ENCODE assay signal across 23 mouse cellular contexts in the genomic region with DNA sequence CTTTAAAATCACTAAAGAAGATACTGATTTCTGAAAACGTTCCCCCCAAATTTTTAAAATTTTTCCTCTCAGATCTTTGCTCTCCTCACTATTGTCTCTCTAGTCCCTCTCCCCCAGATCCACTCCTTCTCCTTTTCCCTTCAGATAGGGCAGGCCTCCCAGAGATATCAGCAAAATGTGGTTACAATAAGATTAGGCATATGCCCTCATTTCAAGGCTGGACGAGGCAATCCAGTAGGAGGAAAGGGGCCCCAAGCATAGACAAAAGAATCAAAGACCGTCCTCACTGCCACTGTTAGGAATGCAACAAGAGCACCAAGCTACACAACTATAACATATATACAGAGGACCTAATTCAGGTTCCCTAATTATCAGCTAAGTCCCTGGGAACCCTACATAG. TPM values are rescaled to one million over a fixed set of nuclear protein-coding genes. Genes with fewer than 3 reads are reported as not detected.
"Had no signal": no experiment of that assay in that cellular context is flagged by ENCODE, and none has a peak within 500 bp of the region (broad histone marks: within the 10 kb centered on the region; RNA-seq: fewer than 3 reads in every experiment).

No protein-coding gene starts in this region.

- H3K4me3 ChIP-seq: neural tube, embryonic 13.5 days; neural tube, embryonic 15.5 days; stomach, embryonic 15.5 days had no signal

- DNase-seq: retina, postnatal 1 day; right cerebral cortex, adult 18-20 months; right cerebral cortex, postnatal 14 days; right cerebral cortex, postnatal 25 days; right cerebral cortex, postnatal 4 days; spleen, adult 18-20 months; thymus, adult 18-20 months; thymus, adult 2 months; thymus, postnatal 14 days; thymus, postnatal 25 days; thymus, postnatal 36 days; thymus, postnatal 4 days had no signal

- H3K36me3 ChIP-seq: neural tube, embryonic 13.5 days; neural tube, embryonic 15.5 days; stomach, embryonic 15.5 days had no signal

- H3K4me2 ChIP-seq: neural tube, embryonic 13.5 days; neural tube, embryonic 15.5 days; stomach, embryonic 15.5 days had no signal

- H3K27ac ChIP-seq: neural tube, embryonic 13.5 days; neural tube, embryonic 15.5 days; stomach, embryonic 15.5 days; stomach, postnatal 0 days had no signal

- H3K9ac ChIP-seq: neural tube, embryonic 13.5 days; neural tube, embryonic 15.5 days; stomach, embryonic 15.5 days had no signal

- H3K27me3 ChIP-seq: neural tube, embryonic 13.5 days; neural tube, embryonic 15.5 days; stomach, embryonic 15.5 days had no signal

- H3K4me1 ChIP-seq: neural tube, embryonic 13.5 days; neural tube, embryonic 15.5 days; stomach, embryonic 15.5 days had no signal

- H3K9me3 ChIP-seq: neural tube, embryonic 13.5 days; neural tube, embryonic 15.5 days; stomach, embryonic 15.5 days had no signal

RNA-seq across cellular contexts. Expression of a gene that starts 55.3 kb away (rescaled TPM):
- total RNA-seq: neutrophil, adult 5-6 weeks had no signal
- polyA plus RNA-seq: small intestine, adult 2 months; spleen, adult 2 months; stomach, embryonic 14.5 days; stomach, embryonic 15.5 days; stomach, postnatal 0 days; testis, adult 2 months; thymus, adult 2 months; thymus, postnatal 0 days; urinary bladder, adult 2 months had no signal
